Comparison of ENCODE assay signal across 21 mouse cellular contexts in genomic region chr9:40773869-40774268, GRCm38 (mm10). TPM values are rescaled to one million over a fixed set of nuclear protein-coding genes. Genes with fewer than 3 reads are reported as not detected.
DNase-seq lines count a peak whose midpoint lies in the region; ATAC-seq and TF ChIP-seq lines count a peak whose summit lies in the region.
"Had no signal": no experiment of that assay in that cellular context is flagged by ENCODE, and none has a peak within 500 bp of the region (broad histone marks: within the 10 kb centered on the region; RNA-seq: fewer than 3 reads in every experiment).

No protein-coding gene starts in this region.

- TF ChIP-seq POLR2A in kidney, adult 2 months (IDR thresholded peaks at IDR 0.05; ENCODE audit: low read depth, low read length) = no peak

- no peak for DNase-seq in kidney, adult 2 months
- no peak for DNase-seq in kidney, adult 8-10 months
- DNase-seq in liver = no peak
- peak; percentile 56 for DNase-seq in midbrain, embryonic 11.5 days (ENCODE audit: low spot score, missing footprints)
- DNase-seq in heart, postnatal 4 days = no peak
- DNase-seq: adrenal gland, adult 8-10 months; adrenal gland, postnatal 25 days; cerebellum, adult 11-12 months; cerebellum, adult 2 months; cerebellum, adult 9-10 months; cerebellum, postnatal 10 days; cerebellum, postnatal 25 days; forebrain, postnatal 0 days had no signal

- TF ChIP-seq CTCF in kidney, adult 2 months (conservative IDR thresholded peaks at IDR 0.05; ENCODE audit: insufficient read depth, insufficient read length, low read depth, low read length) = no peak

- no peak overlapping the region for H3K4me3 ChIP-seq in kidney, adult 2 months (ENCODE audit: insufficient read depth, low read depth, low read length)
- no peak overlapping the region for H3K4me3 ChIP-seq in liver, embryonic 16.5 days (ENCODE audit: low read depth, low read length)
- H3K4me3 ChIP-seq in midbrain, embryonic 11.5 days (ENCODE audit: low read depth, low read length) = no peak overlapping the region
- no peak overlapping the region for H3K4me3 ChIP-seq in midbrain, embryonic 13.5 days (replicated peaks)
- H3K4me3 ChIP-seq in brown adipose tissue, adult 24 weeks (ENCODE audit: insufficient read depth, low read depth, low read length) = no peak overlapping the region
- H3K4me3 ChIP-seq: embryonic facial prominence, embryonic 10.5 days; embryonic facial prominence, embryonic 12.5 days; forebrain, embryonic 13.5 days; forebrain, embryonic 15.5 days had no signal

- no peaks in the 10 kb centered on the region for H3K27me3 ChIP-seq in kidney, adult 2 months (replicated peaks; ENCODE audit: control insufficient read depth, insufficient read depth, low read length)
- no peaks in the 10 kb centered on the region for H3K27me3 ChIP-seq in liver, embryonic 16.5 days (ENCODE audit: control insufficient read depth, insufficient read depth, low read depth, low read length)
- no peaks in the 10 kb centered on the region for H3K27me3 ChIP-seq in midbrain, embryonic 11.5 days (ENCODE audit: control insufficient read depth, insufficient read depth, low read length)
- no peaks in the 10 kb centered on the region for H3K27me3 ChIP-seq in midbrain, embryonic 13.5 days
- H3K27me3 ChIP-seq: embryonic facial prominence, embryonic 12.5 days; forebrain, embryonic 13.5 days; forebrain, embryonic 15.5 days had no signal

- no peak overlapping the region for H3K9ac ChIP-seq in liver, embryonic 16.5 days (ENCODE audit: low read depth, low read length)
- H3K9ac ChIP-seq in midbrain, embryonic 11.5 days (ENCODE audit: low read length) = no peak overlapping the region
- no peak overlapping the region for H3K9ac ChIP-seq in midbrain, embryonic 13.5 days (replicated peaks)
- H3K9ac ChIP-seq: embryonic facial prominence, embryonic 12.5 days; forebrain, embryonic 13.5 days; forebrain, embryonic 15.5 days; forebrain, postnatal 0 days had no signal

- 0 out of 2 replicates have a peak overlapping the region, but pooled peaks have one; percentile 22 for H3K27ac ChIP-seq in kidney, adult 2 months (ENCODE audit: insufficient read depth, low read depth, low read length)
- no peak overlapping the region for H3K27ac ChIP-seq in liver, embryonic 16.5 days (ENCODE audit: low read length)
- no peak overlapping the region for H3K27ac ChIP-seq in midbrain, embryonic 11.5 days (ENCODE audit: low read depth, low read length)
- no peak overlapping the region for H3K27ac ChIP-seq in midbrain, embryonic 13.5 days
- peak overlapping the region; percentile 2; the same call in 1 of the 2 replicates for H3K27ac ChIP-seq in brown adipose tissue, adult 24 weeks (replicated peaks; ENCODE audit: low read depth, low read length)
- H3K27ac ChIP-seq: embryonic facial prominence, embryonic 10.5 days; embryonic facial prominence, embryonic 12.5 days; forebrain, embryonic 13.5 days; forebrain, embryonic 15.5 days had no signal

- 0 out of 2 replicates have a peak, but pooled peaks have one; percentile 41 for ATAC-seq in liver, embryonic 16.5 days (ENCODE audit: low read depth)
- ATAC-seq in midbrain, embryonic 11.5 days (ENCODE audit: low FRiP score) = no peak
- no peak for ATAC-seq in midbrain, embryonic 13.5 days
- ATAC-seq: forebrain, embryonic 13.5 days; forebrain, embryonic 15.5 days; forebrain, postnatal 0 days had no signal

- H3K9me3 ChIP-seq in liver, embryonic 16.5 days (replicated peaks; ENCODE audit: control insufficient read depth, low read length) = no peaks in the 10 kb centered on the region
- H3K9me3 ChIP-seq in midbrain, embryonic 11.5 days (ENCODE audit: control insufficient read depth, low read length) = no peaks in the 10 kb centered on the region
- H3K9me3 ChIP-seq in midbrain, embryonic 13.5 days = no peaks in the 10 kb centered on the region
- H3K9me3 ChIP-seq: embryonic facial prominence, embryonic 10.5 days; embryonic facial prominence, embryonic 12.5 days; forebrain, embryonic 13.5 days; forebrain, embryonic 15.5 days; G1E had no signal

- no peaks in the 10 kb centered on the region for H3K36me3 ChIP-seq in kidney, adult 2 months (ENCODE audit: control insufficient read depth, insufficient read depth, low read length)
- H3K36me3 ChIP-seq in liver, embryonic 16.5 days (ENCODE audit: control insufficient read depth, insufficient read depth) = no peaks in the 10 kb centered on the region
- no peaks in the 10 kb centered on the region for H3K36me3 ChIP-seq in midbrain, embryonic 11.5 days (ENCODE audit: control insufficient read depth, insufficient read depth, low read length)
- H3K36me3 ChIP-seq in midbrain, embryonic 13.5 days = 0 out of 2 replicates have a peak, but pooled peaks cover 10% of the 10 kb centered on the region
- H3K36me3 ChIP-seq: G1E had no signal

- 65% methylated on average over 4 of the region's 4 CpGs for WGBS in kidney, adult 2 months
- WGBS in liver, embryonic 16.5 days (ENCODE audit: insufficient replicate concordance) = 39% methylated on average over 4 of the region's 4 CpGs
- 91% methylated on average over 4 of the region's 4 CpGs for WGBS in midbrain, embryonic 11.5 days
- WGBS in midbrain, embryonic 13.5 days = 88% methylated on average over 4 of the region's 4 CpGs

- peaks cover 13% of the 10 kb centered on the region for H3K4me1 ChIP-seq in kidney, adult 2 months (ENCODE audit: control insufficient read depth, insufficient read depth, low read length)
- no peaks in the 10 kb centered on the region; the same call in 1 of the 2 replicates for H3K4me1 ChIP-seq in liver, embryonic 16.5 days (ENCODE audit: control insufficient read depth, low read depth, low read length)
- H3K4me1 ChIP-seq in midbrain, embryonic 11.5 days (ENCODE audit: control insufficient read depth, insufficient read depth, low read length) = no peaks in the 10 kb centered on the region; the same call in 1 of the 2 replicates
- no peaks in the 10 kb centered on the region; the same call in 1 of the 2 replicates for H3K4me1 ChIP-seq in midbrain, embryonic 13.5 days (replicated peaks)
- H3K4me1 ChIP-seq in brown adipose tissue, adult 24 weeks (ENCODE audit: control insufficient read depth, insufficient read depth, insufficient read length, low read length) = peaks cover 11% of the 10 kb centered on the region
- H3K4me1 ChIP-seq: embryonic facial prominence, embryonic 12.5 days; forebrain, embryonic 13.5 days; forebrain, embryonic 15.5 days had no signal

- no peak overlapping the region for H3K4me2 ChIP-seq in liver, embryonic 16.5 days (ENCODE audit: low read depth, low read length)
- no peak overlapping the region for H3K4me2 ChIP-seq in midbrain, embryonic 11.5 days
- H3K4me2 ChIP-seq in midbrain, embryonic 13.5 days (replicated peaks) = no peak overlapping the region
- H3K4me2 ChIP-seq: embryonic facial prominence, embryonic 12.5 days; forebrain, embryonic 13.5 days; forebrain, embryonic 15.5 days had no signal

RNA-seq across cellular contexts. Expression of gene Hspa8, which starts 26.9 kb away (rescaled TPM):
- 3,384 and 3,621 TPM in 2 replicates for polyA plus RNA-seq in kidney, adult 2 months (2012; rRNA removed)
- polyA plus RNA-seq in liver, embryonic 16.5 days (2015; fragmentation: Nextera tagmentation; extraction: Ambion mirVana) = 981 and 995 TPM in 2 replicates
- polyA plus RNA-seq in midbrain, embryonic 11.5 days (2014; fragmentation: Nextera tagmentation; extraction: Ambion mirVana) = 3,704 and 3,886 TPM in 2 replicates
- 2,863 and 3,076 TPM in 2 replicates for polyA plus RNA-seq in midbrain, embryonic 13.5 days (2015; fragmentation: Nextera tagmentation; extraction: Ambion mirVana)
- polyA plus RNA-seq in brown adipose tissue, adult 24 weeks (2012; ENCODE audit: insufficient read depth, insufficient read length, missing spikeins) = 688 and 2,704 TPM in 2 replicates
- 1,000 to 10,000 TPM; 1,168 to 1,187 TPM for total RNA-seq in heart, postnatal 4 days (2021)

Comparison
In these comparisons a context has a peak if more than half of its experiments do, and no peak if none do; other contexts are left out.
1. H3K27ac ChIP-seq: peak in kidney, adult 2 months (single experiment) and brown adipose tissue, adult 24 weeks (single experiment); none in liver, embryonic 16.5 days (single experiment), midbrain, embryonic 11.5 days (single experiment) and midbrain, embryonic 13.5 days (single experiment).